Mouse (Mus musculus) midbrain, embryonic 11.5 days (tissue): ENCODE results near the gene Spred1. TPM values are rescaled to one million over a fixed set of nuclear protein-coding genes. Genes with fewer than 3 reads are reported as not detected.

ENCODE experiments used
- ATAC-seq: fragments of 200-750 bp; cut with Nextera tagmentation; 2 replicates; pipeline ENCODE4 v1.8.0; 2017; ENCODE audit warnings: moderate TSS enrichment, moderate library complexity; ENCODE audit not compliant: low FRiP score
- DNase-seq: peaks from one replicate; pipeline ENCODE4 v3.0.0; 2015; ENCODE audit warnings: low spot score; ENCODE audit errors: missing footprints
- H3K27ac ChIP-seq: fragments of 300-500 bp; sonication (generic); 2 replicates; pipeline ENCODE4 v1.5.1; 2014; ENCODE audit warnings: low read depth, low read length
- H3K27me3 ChIP-seq: fragments of 300-500 bp; sonication (generic); 2 replicates; pipeline ENCODE4 v1.6.1; 2014; ENCODE audit warnings: mild to moderate bottlenecking, low read length, moderate library complexity, mixed read lengths; ENCODE audit not compliant: control insufficient read depth, insufficient read depth
- H3K36me3 ChIP-seq: fragments of 300-500 bp; sonication (generic); 2 replicates; pipeline ENCODE4 v1.6.1; 2014; ENCODE audit warnings: mild to moderate bottlenecking, low read length, moderate library complexity, mixed read lengths; ENCODE audit not compliant: control insufficient read depth, insufficient read depth
- H3K4me1 ChIP-seq: fragments of 300-500 bp; sonication (generic); 2 replicates; pipeline ENCODE4 v1.6.1; 2014; ENCODE audit warnings: low read length; ENCODE audit not compliant: control insufficient read depth, insufficient read depth
- H3K4me2 ChIP-seq: fragments of 300-500 bp; sonication (generic); 2 replicates; pipeline ENCODE4 v1.6.1; 2014; ENCODE audit warnings: mild to moderate bottlenecking, moderate library complexity
- H3K4me3 ChIP-seq: fragments of 300-500 bp; sonication (generic); 2 replicates; pipeline ENCODE4 v1.5.1; 2014; ENCODE audit warnings: low read depth, low read length
- H3K9ac ChIP-seq: fragments of 300-500 bp; sonication (generic); 2 replicates; pipeline ENCODE4 v1.6.1; 2014; ENCODE audit warnings: low read length
- H3K9me3 ChIP-seq: fragments of 300-500 bp; sonication (generic); 2 replicates; pipeline ENCODE4 v1.6.1; 2016; ENCODE audit warnings: low read length; ENCODE audit not compliant: control insufficient read depth
- WGBS: fragments of 180-500 bp; shearing (Covaris S2); extraction: QIAGEN DNeasy Blood & Tissue Kit; methylation state at CpG from one replicate; pipeline ENCODE4 v1.1.7; 2014; 5-methylcytosine and 5-hydroxymethylcytosine counted together
- polyA plus RNA-seq: library from polyadenylated mRNA; unstranded; fragments of >200 nt; fragmentation: Nextera tagmentation; extraction: Ambion mirVana; gene quantifications from 2 replicates; pipeline ENCODE4 v1.2.1, GENCODE M21; 2014

Gene Spred1
- polyA plus RNA-seq, 1 experiment from 2014 or later = 20.1 TPM

DNA sequence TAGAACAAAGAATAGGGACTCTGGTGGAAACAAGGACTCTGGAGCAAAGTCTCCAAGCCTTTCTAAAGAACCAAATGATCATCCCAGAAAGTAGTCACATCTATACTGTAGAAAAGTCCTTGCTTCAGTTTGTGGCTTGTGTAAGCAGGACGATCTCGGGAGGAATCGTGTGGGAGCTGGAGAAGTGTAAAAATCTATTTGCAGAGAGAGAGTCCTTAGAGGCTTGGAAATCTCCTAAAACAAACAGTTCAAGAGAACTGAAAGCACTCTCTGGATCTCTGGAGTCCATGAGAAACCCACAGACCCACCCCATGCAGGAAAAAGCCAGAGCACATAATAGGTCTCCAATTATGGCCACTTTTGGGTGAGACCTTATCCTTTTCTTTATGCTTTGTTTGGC is 31.1 kb upstream of the Spred1 start:
- WGBS = 51% methylated on average over 3 of the region's 3 CpGs
- peaks cover 3% of the 10 kb centered on the region; the same call in 1 of the 2 replicates for H3K9me3 ChIP-seq

DNA sequence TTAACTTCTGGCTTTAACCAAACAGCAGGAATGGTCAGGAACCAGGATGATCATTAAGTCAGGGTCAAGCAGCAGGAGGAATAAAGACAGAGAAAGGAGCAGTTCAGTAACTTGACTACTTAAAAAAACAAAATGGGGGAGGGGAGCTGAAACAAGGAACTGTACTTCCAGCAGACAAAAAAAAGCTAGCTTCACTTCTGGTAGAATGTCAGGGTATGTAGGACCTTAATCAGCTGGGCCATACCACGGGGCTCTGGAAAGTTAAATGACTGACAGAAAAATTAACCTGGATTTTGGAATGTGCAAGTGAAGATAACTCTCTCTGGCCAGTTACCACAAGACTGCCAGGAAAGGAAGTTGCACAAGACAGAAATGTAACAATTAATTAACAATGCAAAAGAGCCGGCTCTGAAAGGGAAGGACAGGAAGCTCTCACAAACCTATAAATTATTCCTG is 28.2 kb upstream of the Spred1 start:
- Histone ChIP-seq H3K4me3 (no peak overlapping the region), H3K27me3 (no peaks in the 10 kb centered on the region), H3K9me3 (peaks cover 3% of the 10 kb centered on the region; the same call in 1 of the 2 replicates), H3K36me3 (no peaks in the 10 kb centered on the region), H3K27ac (no peak overlapping the region), H3K4me2 (no peak overlapping the region), H3K4me1 (no peaks in the 10 kb centered on the region), H3K9ac (no peak overlapping the region)
- ATAC-seq (no peak), DNase-seq (no peak)
- 67% methylated on average over 2 of the region's 2 CpGs for WGBS

More for the DNA sequence above, 31.1 kb upstream of the Spred1 start:
- Histone ChIP-seq H3K27me3 (no peaks in the 10 kb centered on the region), H3K9ac (no peak overlapping the region), H3K4me1 (no peaks in the 10 kb centered on the region), H3K27ac (no peak overlapping the region), H3K4me2 (no peak overlapping the region), H3K36me3 (no peaks in the 10 kb centered on the region), H3K4me3 (no peak overlapping the region)
- ATAC-seq (no peak), DNase-seq (no peak)

DNA sequence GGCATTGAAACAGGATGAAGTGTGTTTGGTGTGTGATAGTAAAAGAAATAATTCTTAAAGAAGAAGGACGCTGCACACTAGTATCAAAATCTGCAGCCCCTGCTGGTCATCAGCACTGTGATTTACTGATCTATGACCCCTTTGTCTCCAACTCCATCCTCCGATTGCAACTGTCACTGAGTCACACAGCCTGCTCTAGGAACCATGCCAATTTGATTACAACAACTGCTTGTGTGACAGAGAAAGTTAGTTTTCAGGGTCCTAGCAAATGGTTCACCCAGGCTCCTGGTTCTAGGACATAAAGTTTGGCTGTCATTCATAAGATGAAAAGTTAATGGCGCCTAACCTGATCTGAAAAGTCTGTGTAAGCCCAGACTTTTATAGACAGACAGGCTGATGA is 25.7 kb upstream of the Spred1 start:
- DNase-seq = no peak

GRCm38 (mm10) chr2:117097305-117097704 is 23.9 kb upstream of the Spred1 start:
- 68% methylated on average over 5 of the region's 5 CpGs for WGBS
- Histone ChIP-seq H3K27ac (no peak overlapping the region), H3K27me3 (no peaks in the 10 kb centered on the region), H3K9ac (no peak overlapping the region), H3K4me3 (no peak overlapping the region), H3K4me2 (no peak overlapping the region), H3K36me3 (no peaks in the 10 kb centered on the region), H3K4me1 (no peaks in the 10 kb centered on the region), H3K9me3 (no peaks in the 10 kb centered on the region)
- ATAC-seq (no peak), DNase-seq (no peak)

More for the DNA sequence above, 25.7 kb upstream of the Spred1 start:
- H3K27me3 ChIP-seq = no peaks in the 10 kb centered on the region
- H3K4me1 ChIP-seq = no peaks in the 10 kb centered on the region
- H3K9me3 ChIP-seq = no peaks in the 10 kb centered on the region
- H3K36me3 ChIP-seq = no peaks in the 10 kb centered on the region
- ATAC-seq = no peak
- H3K4me3 ChIP-seq = no peak overlapping the region
- 54% methylated on average over 3 of the region's 3 CpGs for whole genome bisulfite sequencing
- H3K4me2 ChIP-seq = no peak overlapping the region
- H3K9ac ChIP-seq = no peak overlapping the region
- H3K27ac ChIP-seq = no peak overlapping the region

DNA sequence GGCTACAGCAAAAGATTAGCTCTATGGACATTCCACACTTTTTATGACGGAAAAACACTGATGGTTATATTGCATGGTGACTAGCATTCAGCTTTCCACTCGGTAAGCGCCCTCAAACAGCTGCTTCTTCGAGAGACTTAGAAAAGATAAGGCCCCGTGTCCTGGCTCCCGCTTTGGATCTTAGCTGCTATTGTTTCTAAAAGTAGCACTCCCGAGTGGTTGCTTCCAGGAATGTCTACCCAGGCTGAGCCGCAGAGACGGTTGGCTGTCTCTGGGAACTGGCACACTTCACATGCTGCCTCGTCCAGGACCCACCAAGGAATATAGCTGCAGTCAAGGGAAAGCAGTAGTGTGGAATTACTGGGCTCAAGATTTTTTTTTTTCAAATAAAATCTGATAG is 21.9 kb upstream of the Spred1 start:
- Histone ChIP-seq H3K27me3 (no peaks in the 10 kb centered on the region), H3K9ac (no peak overlapping the region), H3K27ac (no peak overlapping the region), H3K4me2 (no peak overlapping the region), H3K4me3 (no peak overlapping the region), H3K4me1 (peaks cover 5% of the 10 kb centered on the region), H3K9me3 (no peaks in the 10 kb centered on the region), H3K36me3 (no peaks in the 10 kb centered on the region)
- WGBS = 45% methylated on average over 10 of the region's 10 CpGs
- ATAC-seq (no peak), DNase-seq (no peak)

- 8% methylated on average over 4 of the region's 4 CpGs for WGBS
- Histone ChIP-seq H3K9me3 (no peaks in the 10 kb centered on the region), H3K27ac (0 out of 2 replicates have a peak overlapping the region, but pooled peaks have one; percentile 5), H3K4me3 (no peak overlapping the region), H3K27me3 (no peaks in the 10 kb centered on the region), H3K4me2 (no peak overlapping the region), H3K36me3 (no peaks in the 10 kb centered on the region), H3K4me1 (peaks cover 5% of the 10 kb centered on the region), H3K9ac (no peak overlapping the region)
- no peak for DNase-seq
- ATAC-seq = peak; percentile 86
Observed at GRCm38 (mm10) chr2:117103461-117103860, 17.7 kb upstream of the Spred1 start.

- Histone ChIP-seq H3K9ac (no peak overlapping the region), H3K27ac (no peak overlapping the region), H3K4me2 (no peak overlapping the region), H3K27me3 (no peaks in the 10 kb centered on the region), H3K4me3 (no peak overlapping the region), H3K4me1 (peaks cover 5% of the 10 kb centered on the region), H3K9me3 (no peaks in the 10 kb centered on the region), H3K36me3 (no peaks in the 10 kb centered on the region)
- ATAC-seq (no peak), DNase-seq (no peak)
- WGBS = 79% methylated on average over 7 of the region's 7 CpGs
Observed at GRCm38 (mm10) chr2:117105407-117105806, 15.8 kb upstream of the Spred1 start.

GRCm38 (mm10) chr2:117108059-117108458 is 13.1 kb upstream of the Spred1 start:
- no peak for ATAC-seq
- Histone ChIP-seq H3K36me3 (no peaks in the 10 kb centered on the region), H3K9me3 (no peaks in the 10 kb centered on the region), H3K4me3 (no peak overlapping the region), H3K4me1 (peaks cover 4% of the 10 kb centered on the region), H3K4me2 (no peak overlapping the region), H3K27me3 (no peaks in the 10 kb centered on the region), H3K9ac (no peak overlapping the region), H3K27ac (no peak overlapping the region)
- WGBS = 54% methylated on average over 4 of the region's 4 CpGs
- DNase-seq = no peak

DNA sequence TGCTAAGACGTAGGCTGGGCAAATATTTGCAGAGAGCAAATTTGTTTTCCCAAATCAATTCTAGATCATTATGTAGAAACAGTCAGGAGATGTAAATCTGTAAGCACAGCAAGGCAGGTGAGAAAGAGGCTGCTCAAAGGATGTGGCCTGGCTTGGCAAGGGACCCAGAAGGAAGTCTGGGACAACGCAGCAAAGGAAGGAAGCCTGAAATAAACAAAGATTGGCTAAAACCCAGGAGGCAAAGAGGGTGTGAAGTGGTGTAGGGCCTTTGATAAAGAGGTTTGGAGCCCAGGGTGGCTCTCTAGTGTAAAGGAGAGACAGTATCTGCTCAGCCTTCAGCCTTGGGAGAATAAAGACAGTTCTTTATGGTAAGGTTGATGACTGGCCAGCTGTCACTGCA is 11.9 kb upstream of the Spred1 start:
- Histone ChIP-seq H3K36me3 (no peaks in the 10 kb centered on the region), H3K27me3 (no peaks in the 10 kb centered on the region), H3K4me3 (no peak overlapping the region), H3K9ac (no peak overlapping the region), H3K27ac (no peak overlapping the region), H3K4me1 (no peaks in the 10 kb centered on the region), H3K4me2 (no peak overlapping the region), H3K9me3 (no peaks in the 10 kb centered on the region)
- 81% methylated on average over 2 of the region's 2 CpGs for WGBS
- no peak for ATAC-seq
- no peak for DNase-seq
